16 mouse cellular contexts compared by ENCODE assay signal in the genomic region with DNA sequence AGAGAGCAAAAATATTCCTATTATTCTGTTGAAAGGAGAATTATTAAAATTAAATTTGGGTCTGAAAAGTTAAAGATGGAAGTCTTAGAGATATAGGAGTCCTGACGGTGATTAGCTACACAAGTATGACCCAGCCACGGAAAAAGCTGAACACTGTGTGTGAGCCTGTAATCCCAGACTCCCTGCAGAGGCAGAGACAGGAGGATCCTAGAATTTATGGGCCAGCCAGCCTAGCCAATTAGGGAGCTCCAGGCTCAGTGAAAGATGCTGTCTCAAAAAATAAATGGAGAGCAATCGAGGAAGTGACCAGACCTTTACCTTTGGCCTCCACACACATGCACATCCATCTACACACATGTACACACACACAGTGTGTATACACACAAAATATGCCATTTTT.
"Had no signal": no experiment of that assay in that cellular context is flagged by ENCODE, and none has a peak within 500 bp of the region (broad histone marks: within the 10 kb centered on the region; RNA-seq: fewer than 3 reads in every experiment).

No protein-coding gene starts in this region.

- H3K36me3 ChIP-seq: limb, embryonic 15.5 days; liver, embryonic 12.5 days; lung, embryonic 15.5 days; midbrain, embryonic 13.5 days had no signal

- DNase-seq: kidney, adult 8-10 months; kidney, postnatal 25 days; lung, postnatal 14 days; retina, postnatal 1 day; right cerebral cortex, postnatal 4 days; spleen, adult 18-20 months; thymus, adult 18-20 months; thymus, postnatal 25 days had no signal

- H3K27me3 ChIP-seq: limb, embryonic 15.5 days; liver, embryonic 12.5 days; lung, embryonic 15.5 days; midbrain, embryonic 13.5 days had no signal

- ATAC-seq: liver, embryonic 12.5 days; midbrain, embryonic 13.5 days had no signal

- H3K27ac ChIP-seq: left cerebral cortex, adult 2 months; limb, embryonic 15.5 days; liver, embryonic 12.5 days; lung, embryonic 15.5 days; macrophage; midbrain, embryonic 13.5 days had no signal

- H3K4me1 ChIP-seq: limb, embryonic 15.5 days; liver, embryonic 12.5 days; lung, embryonic 15.5 days; midbrain, embryonic 13.5 days had no signal

- H3K9me3 ChIP-seq: limb, embryonic 15.5 days; liver, embryonic 12.5 days; lung, embryonic 15.5 days; midbrain, embryonic 13.5 days had no signal

- H3K9ac ChIP-seq: limb, embryonic 15.5 days; liver, embryonic 12.5 days; lung, embryonic 15.5 days; midbrain, embryonic 13.5 days had no signal

- H3K4me3 ChIP-seq: left cerebral cortex, adult 2 months; limb, embryonic 15.5 days; liver, embryonic 12.5 days; lung, embryonic 15.5 days; megakaryocyte, embryonic 14.5 days; midbrain, embryonic 13.5 days; myocyte had no signal

- H3K4me2 ChIP-seq: limb, embryonic 15.5 days; liver, embryonic 12.5 days; lung, embryonic 15.5 days; midbrain, embryonic 13.5 days had no signal
